Mouse (Mus musculus) liver, adult 2 months (tissue): Measurements from ENCODE around the gene Gas2l3. TPM values are rescaled to one million over a fixed set of nuclear protein-coding genes. Genes with fewer than 3 reads are reported as not detected.

Experiments used
- DNase-seq: peaks from one replicate; pipeline ENCODE4 v3.0.0-alpha.2; 2011; ENCODE audit warnings: low read depth, low spot score; ENCODE audit errors: extremely low read depth
- H3K27ac ChIP-seq: fragments of 200-500 bp; replicated peaks from 2 replicates; pipeline ENCODE4 v1.5.1; 2012; ENCODE audit warnings: low read depth, mild to moderate bottlenecking, control low read depth, inconsistent platforms, low read length; ENCODE audit not compliant: insufficient read depth
- H3K27me3 ChIP-seq: fragments of 200-500 bp; 2 replicates; pipeline ENCODE4 v1.6.1; 2012; ENCODE audit warnings: mild to moderate bottlenecking, moderate library complexity, low read length, inconsistent platforms; ENCODE audit not compliant: control insufficient read depth, insufficient read depth
- H3K36me3 ChIP-seq: fragments of 200-500 bp; 2 replicates; pipeline ENCODE4 v1.6.1; 2012; ENCODE audit warnings: low read length, inconsistent platforms; ENCODE audit not compliant: control insufficient read depth, insufficient read depth
- H3K4me1 ChIP-seq: fragments of 200-500 bp; 2 replicates; pipeline ENCODE4 v1.6.1; 2011; ENCODE audit warnings: low read length; ENCODE audit not compliant: control insufficient read depth, insufficient read depth
- H3K4me3 ChIP-seq: fragments of 200-500 bp; 2 replicates; pipeline ENCODE4 v1.5.1; 2011; ENCODE audit warnings: low read depth, mild to moderate bottlenecking, control low read depth, low read length, moderate library complexity; ENCODE audit not compliant: insufficient read depth
- H3K79me2 ChIP-seq: fragments of 200-500 bp; 2 replicates; pipeline ENCODE4 v1.6.1; 2012; ENCODE audit warnings: inconsistent platforms, mild to moderate bottlenecking, low read length, moderate library complexity; ENCODE audit not compliant: control insufficient read depth, insufficient read depth
- H3K9ac ChIP-seq: fragments of 200-500 bp; 2 replicates; pipeline ENCODE4 v1.6.1; 2012; ENCODE audit warnings: low read depth, mild to moderate bottlenecking, control low read depth, inconsistent platforms, low read length
- CTCF ChIP-seq: fragments of 200-500 bp; IDR thresholded peaks from 2 replicates; pipeline ENCODE4 v1.5.1; 2011; ENCODE audit warnings: low read depth, low read length, control low read depth
- POLR2A ChIP-seq: fragments of 200-500 bp; IDR thresholded peaks from 2 replicates; pipeline ENCODE4 v1.6.1; 2011; ENCODE audit warnings: low read length, control low read depth; ENCODE audit not compliant: insufficient read depth; ENCODE audit errors: extremely low read depth
- WGBS: fragments of 180-500 bp; shearing (Covaris S2); methylation state at CpG from one replicate; pipeline ENCODE4 v1.1.7; 2018; 5-methylcytosine and 5-hydroxymethylcytosine counted together
- polyA plus RNA-seq: library from polyadenylated mRNA; depleted of rRNA; stranded (reverse); fragments of >200 nt; gene quantifications from 2 replicates; pipeline ENCODE4 v1.2.3, GENCODE M21; 2012
- total RNA-seq: library from RNA; depleted of rRNA; stranded (reverse); fragments of >200 nt; gene quantifications from 2 replicates; pipeline ENCODE4 v1.2.3, GENCODE M21; 2014

The Gas2l3 gene
- total and polyA plus RNA-seq, 2 experiments = 0.38 to 1.2 TPM

DNA sequence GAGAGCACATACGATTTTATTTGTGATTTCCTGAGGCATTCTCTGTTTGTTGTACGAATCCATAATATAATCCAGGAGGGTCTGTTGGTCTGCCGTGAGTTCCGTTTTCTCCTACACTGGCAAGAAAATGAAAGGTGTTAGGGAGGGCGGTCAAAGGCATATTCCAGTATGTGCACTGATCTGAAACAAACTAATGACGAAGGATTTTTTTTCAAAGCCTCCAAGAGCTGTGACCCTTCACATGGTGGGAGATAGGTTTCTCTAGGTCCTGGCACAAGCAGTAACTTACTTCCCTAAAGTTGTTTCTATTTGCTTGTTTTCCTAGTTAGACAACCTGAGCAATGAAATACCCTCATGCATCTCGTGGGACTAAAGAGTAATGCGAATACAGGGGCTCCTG is 35.0 kb upstream of the Gas2l3 start:
- Histone ChIP-seq H3K4me3 (no peak overlapping the region), H3K79me2 (no peaks in the 10 kb centered on the region), H3K36me3 (peaks cover 83% of the 10 kb centered on the region), H3K27me3 (no peaks in the 10 kb centered on the region), H3K27ac (no peak overlapping the region), H3K4me1 (peaks cover 4% of the 10 kb centered on the region; the same call in 1 of the 2 replicates), H3K9ac (no peak overlapping the region)
- DNase-seq = no peak
- TF ChIP-seq CTCF = no peak
- TF ChIP-seq POLR2A = no peak
- 93% methylated on average over 8 of the region's 8 CpGs for WGBS

DNA sequence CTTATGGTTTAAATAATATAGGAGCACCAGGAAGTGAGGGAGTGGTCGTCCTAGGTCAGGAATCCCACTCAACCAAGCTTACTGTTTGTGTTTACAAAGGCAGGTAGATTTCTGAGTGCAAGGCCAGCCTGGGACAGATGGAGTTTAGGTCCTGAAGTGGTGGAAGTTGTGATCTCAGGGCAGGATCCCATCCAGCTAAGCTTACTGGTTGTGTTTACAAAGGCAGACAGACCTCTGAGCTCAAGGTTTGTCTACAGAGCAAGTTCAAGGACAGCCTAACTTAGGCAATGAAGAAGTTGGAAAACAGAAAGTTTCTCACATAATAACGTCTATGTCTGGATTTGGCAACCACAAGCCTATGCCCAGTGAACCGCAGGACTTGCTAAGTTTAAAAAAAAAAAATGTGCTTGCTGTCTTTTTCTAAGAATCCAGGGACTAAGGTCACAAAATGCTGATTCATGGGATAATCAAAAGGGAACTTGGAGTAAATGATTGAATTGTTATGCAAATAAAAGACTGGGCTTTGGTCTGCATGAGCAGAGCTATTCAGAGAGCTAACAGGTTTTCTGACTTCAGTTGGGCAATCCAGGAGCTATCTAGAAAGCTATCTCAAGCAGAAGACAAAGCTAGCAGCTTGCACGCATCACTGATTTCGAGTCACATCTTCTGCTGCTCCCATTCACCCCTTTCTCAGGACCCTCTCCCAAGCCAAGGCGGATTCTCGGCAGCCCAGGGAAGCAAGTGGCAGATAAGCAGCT is 27.0 kb upstream of the Gas2l3 start:
- no peak for TF ChIP-seq CTCF
- no peak for TF ChIP-seq POLR2A
- H3K4me3 ChIP-seq = no peak overlapping the region
- H3K79me2 ChIP-seq = peaks cover 6% of the 10 kb centered on the region; the same call in 1 of the 2 replicates
- H3K9ac ChIP-seq = peak overlapping the region; percentile 44
- peak; percentile 100 for DNase-seq
- H3K27ac ChIP-seq = peak overlapping the region; percentile 85
- H3K36me3 ChIP-seq = peaks cover 73% of the 10 kb centered on the region
- WGBS = 23% methylated on average over 7 of the region's 7 CpGs
- H3K4me1 ChIP-seq = peaks cover 30% of the 10 kb centered on the region
- H3K27me3 ChIP-seq = no peaks in the 10 kb centered on the region

DNA sequence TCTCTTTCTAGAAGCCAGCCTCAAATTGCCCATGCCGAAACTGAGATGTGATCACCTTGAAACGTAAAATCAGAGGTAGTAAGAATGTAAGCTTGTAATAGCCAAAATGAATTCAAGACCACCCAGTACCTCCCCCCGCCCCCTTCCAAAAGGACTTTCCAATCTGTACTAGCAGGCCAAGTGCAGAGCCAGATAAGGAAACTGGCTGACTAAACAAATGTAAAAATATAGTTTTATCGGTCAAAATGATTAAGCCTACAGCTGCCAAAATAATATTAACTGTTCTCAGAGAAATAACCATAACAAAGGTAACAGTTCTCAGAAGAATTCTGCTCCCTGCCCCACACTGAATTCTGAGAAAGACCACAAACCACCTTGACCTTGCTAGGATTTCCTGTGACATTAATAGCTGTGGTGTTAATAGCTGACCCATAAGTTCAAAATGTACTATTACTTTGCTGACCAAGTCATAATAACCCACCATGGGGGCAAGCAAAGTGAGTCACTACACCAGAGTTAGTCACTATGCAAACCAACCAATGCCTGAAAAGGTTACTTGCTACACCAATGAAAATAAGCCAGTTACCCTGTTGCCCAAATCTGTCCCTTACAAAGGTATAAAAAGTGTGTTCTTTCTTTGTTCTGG is 21.1 kb upstream of the Gas2l3 start:
- Histone ChIP-seq H3K4me3 (no peak overlapping the region), H3K27me3 (no peaks in the 10 kb centered on the region), H3K36me3 (peaks cover 83% of the 10 kb centered on the region), H3K4me1 (peaks cover 18% of the 10 kb centered on the region), H3K79me2 (peaks cover 4% of the 10 kb centered on the region; the same call in 1 of the 2 replicates), H3K9ac (no peak overlapping the region), H3K27ac (no peak overlapping the region)
- WGBS = 59% methylated on average over 4 of the region's 4 CpGs
- TF ChIP-seq CTCF (no peak), POLR2A (no peak)
- no peak for DNase-seq

DNA sequence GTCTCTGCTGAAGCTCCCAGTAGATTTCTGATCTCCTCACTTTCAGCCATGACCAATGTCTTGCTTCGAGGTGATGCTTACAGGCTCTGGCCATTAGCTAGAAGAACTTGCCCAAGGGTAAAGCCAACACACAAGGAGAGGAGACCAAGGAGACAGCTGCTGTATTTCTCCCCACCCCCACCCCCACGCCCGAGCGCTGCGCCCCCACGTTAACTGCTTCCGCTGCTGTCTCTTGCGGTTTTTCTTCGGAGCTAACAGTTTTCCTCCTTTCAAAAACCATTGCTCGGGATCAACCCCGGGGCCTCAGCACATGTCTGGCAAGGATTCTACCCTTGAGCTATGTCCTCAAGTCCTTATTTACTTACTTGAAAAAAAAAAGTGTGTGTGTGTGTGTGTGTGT is 19.1 kb upstream of the Gas2l3 start:
- peak overlapping the region; percentile 60 for H3K27ac ChIP-seq
- H3K4me1 ChIP-seq = peaks cover 27% of the 10 kb centered on the region
- 65% methylated on average over 11 of the region's 11 CpGs for WGBS
- H3K36me3 ChIP-seq = peaks cover 73% of the 10 kb centered on the region
- DNase-seq = no peak
- H3K4me3 ChIP-seq = no peak overlapping the region
- no peak overlapping the region for H3K9ac ChIP-seq
- 0 out of 2 replicates have a peak, but pooled peaks cover 3% of the 10 kb centered on the region for H3K79me2 ChIP-seq
- no peaks in the 10 kb centered on the region for H3K27me3 ChIP-seq
- TF ChIP-seq CTCF (no peak), POLR2A (no peak)

DNA sequence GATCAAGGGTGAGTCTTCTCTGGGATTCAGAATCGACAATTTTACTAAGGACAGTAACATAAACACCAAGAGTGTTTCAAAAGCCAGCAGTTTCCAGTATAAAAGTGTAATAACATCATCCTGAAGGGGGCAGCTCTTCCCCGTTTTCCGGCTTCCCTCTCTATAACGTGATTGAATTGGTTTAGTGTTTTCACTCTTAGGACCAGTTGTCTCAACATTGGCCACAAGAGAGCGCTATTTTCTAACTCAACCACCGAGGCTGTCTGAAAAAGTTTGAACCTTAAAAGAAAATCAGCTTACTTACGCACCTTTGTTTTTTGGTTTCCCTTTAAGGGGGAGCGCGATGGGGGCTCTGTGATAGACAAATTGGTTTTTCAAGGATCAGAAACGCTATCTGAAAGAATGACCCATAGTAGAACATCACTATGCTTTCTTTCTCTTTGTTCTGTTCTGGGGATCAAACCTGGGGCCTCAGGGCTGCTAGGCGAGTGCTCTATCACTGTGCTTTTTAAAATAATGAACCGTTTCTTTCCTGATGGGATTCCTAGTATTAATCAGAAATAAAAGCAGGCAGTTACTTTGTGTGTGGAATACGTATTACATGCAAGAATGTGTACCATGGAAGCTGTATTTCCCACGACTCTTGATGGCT is 18.2 kb upstream of the Gas2l3 start:
- peak; percentile 72 for DNase-seq
- H3K36me3 ChIP-seq = peaks cover 74% of the 10 kb centered on the region
- WGBS = 26% methylated on average over 14 of the region's 14 CpGs

More for the DNA sequence above, 18.2 kb upstream of the Gas2l3 start:
- TF ChIP-seq CTCF (peak; percentile 46; the same call in 1 of the 2 replicates), POLR2A (no peak)
- Histone ChIP-seq H3K4me3 (no peak overlapping the region), H3K79me2 (no peaks in the 10 kb centered on the region), H3K27ac (no peak overlapping the region; the same call in 1 of the 2 replicates), H3K9ac (no peak overlapping the region), H3K27me3 (no peaks in the 10 kb centered on the region), H3K4me1 (peaks cover 27% of the 10 kb centered on the region)
